Mouse (Mus musculus) hindbrain, embryonic 15.5 days (tissue): ENCODE data around the gene Acp4. TPM values are rescaled to one million over a fixed set of nuclear protein-coding genes. Genes with fewer than 3 reads are reported as not detected.
"Not testable (repeated sequence)": the region's sequence is repeated elsewhere in the genome, so short reads cannot be mapped to it uniquely, and the experiment has no call there.

ENCODE experiments used
- ATAC-seq: fragments of 200-750 bp; cut with Nextera tagmentation; 2 replicates; pipeline ENCODE4 v1.8.0; 2017; ENCODE audit warnings: low read depth, moderate number of reproducible peaks, moderate TSS enrichment; ENCODE audit not compliant: low FRiP score
- H3K27ac ChIP-seq: fragments of 300-500 bp; sonication (generic); replicated peaks from 2 replicates; pipeline ENCODE4 v1.5.1; 2015; ENCODE audit warnings: mild to moderate bottlenecking, inconsistent platforms
- H3K27me3 ChIP-seq: fragments of 300-500 bp; sonication (generic); 2 replicates; pipeline ENCODE4 v1.6.1; 2015; ENCODE audit warnings: control low read depth, inconsistent platforms
- H3K36me3 ChIP-seq: fragments of 300-500 bp; sonication (generic); 2 replicates; pipeline ENCODE4 v1.6.1; 2015; ENCODE audit warnings: control low read depth, inconsistent platforms
- H3K4me1 ChIP-seq: fragments of 300-500 bp; sonication (generic); replicated peaks from 2 replicates; pipeline ENCODE4 v1.6.1; 2015; ENCODE audit warnings: control low read depth, inconsistent platforms
- H3K4me2 ChIP-seq: fragments of 300-500 bp; sonication (generic); 2 replicates; pipeline ENCODE4 v1.6.1; 2015; ENCODE audit warnings: moderate library complexity, mild to moderate bottlenecking, inconsistent platforms
- H3K4me3 ChIP-seq: fragments of 300-500 bp; sonication (generic); 2 replicates; pipeline ENCODE4 v1.5.1; 2015; ENCODE audit warnings: mild to moderate bottlenecking, inconsistent platforms
- H3K9ac ChIP-seq: fragments of 300-500 bp; sonication (generic); 2 replicates; pipeline ENCODE4 v1.6.1; 2015; ENCODE audit warnings: inconsistent platforms
- H3K9me3 ChIP-seq: fragments of 300-500 bp; sonication (generic); 2 replicates; pipeline ENCODE4 v1.6.1; 2016; ENCODE audit warnings: control low read depth, inconsistent platforms
- WGBS: fragments of 180-500 bp; shearing (Covaris S2); methylation state at CpG from one replicate; pipeline ENCODE4 v1.1.7; 2015; 5-methylcytosine and 5-hydroxymethylcytosine counted together
- polyA plus RNA-seq: library from polyadenylated mRNA; unstranded; fragments of >200 nt; fragmentation: Nextera tagmentation; extraction: Ambion mirVana; gene quantifications from 2 replicates; pipeline ENCODE4 v1.2.1, GENCODE M21; 2015

Acp4 gene
- not detected in 2 replicates for polyA plus RNA-seq

- Histone ChIP-seq H3K9ac (no peak within 1 kb of the TSS), H3K27ac (no peak within 1 kb of the TSS), H3K4me3 (no peak within 1 kb of the TSS), H3K27me3 (0 out of 2 replicates have a peak, but pooled peaks cover 4% of the 10 kb centered on the region), H3K36me3 (peaks cover 9% of the 10 kb centered on the region), H3K4me1 (0 out of 2 replicates have a peak, but pooled peaks cover 4% of the 10 kb centered on the region), H3K9me3 (no peaks in the 10 kb centered on the region), H3K4me2 (no peak within 1 kb of the TSS)
- ATAC-seq, result no peak
- 80% methylated on average over 4 of the region's 4 CpGs for WGBS
Measured at GRCm38 (mm10) chr7:44257278-44257677, at the start of gene Acp4. Gene Acp4 (minus strand): TSS chr7:44257378.

- H3K9me3 ChIP-seq, result no peaks in the 10 kb centered on the region
- peak within 1 kb of the TSS; percentile 58; the same call in 1 of the 2 replicates for H3K27ac ChIP-seq
- 64% methylated on average over 6 of the region's 6 CpGs for WGBS
- H3K36me3 ChIP-seq, result no peaks in the 10 kb centered on the region
- H3K27me3 ChIP-seq, result no peaks in the 10 kb centered on the region
- H3K9ac ChIP-seq, result no peak within 1 kb of the TSS
- no peak for ATAC-seq
- peak within 1 kb of the TSS; percentile 69; the same call in 1 of the 2 replicates for H3K4me3 ChIP-seq
- H3K4me1 ChIP-seq, result peaks cover 31% of the 10 kb centered on the region
- H3K4me2 ChIP-seq, result peak within 1 kb of the TSS; percentile 65
Measured at GRCm38 (mm10) chr7:44306516-44307240, 49.5 kb upstream of the Acp4 start, which contains the start of gene Clec11a. Gene Clec11a (minus strand): TSS chr7:44306902.

- peaks cover 21% of the 10 kb centered on the region for H3K4me1 ChIP-seq
- H3K9me3 ChIP-seq, result no peaks in the 10 kb centered on the region
- H3K27me3 ChIP-seq, result no peaks in the 10 kb centered on the region
- peak overlapping the region; percentile 65 for H3K4me2 ChIP-seq
- peak overlapping the region; percentile 69 for H3K4me3 ChIP-seq
- no peaks in the 10 kb centered on the region for H3K36me3 ChIP-seq
- ATAC-seq, result peak; percentile 12; the same call in 1 of the 2 replicates
- peak overlapping the region; percentile 58; the same call in 1 of the 2 replicates for H3K27ac ChIP-seq
- no peak overlapping the region for H3K9ac ChIP-seq
- 10% methylated on average over 16 of the region's 16 CpGs for WGBS
Measured at GRCm38 (mm10) chr7:44305686-44306085, 48.5 kb upstream of the Acp4 start.

DNA sequence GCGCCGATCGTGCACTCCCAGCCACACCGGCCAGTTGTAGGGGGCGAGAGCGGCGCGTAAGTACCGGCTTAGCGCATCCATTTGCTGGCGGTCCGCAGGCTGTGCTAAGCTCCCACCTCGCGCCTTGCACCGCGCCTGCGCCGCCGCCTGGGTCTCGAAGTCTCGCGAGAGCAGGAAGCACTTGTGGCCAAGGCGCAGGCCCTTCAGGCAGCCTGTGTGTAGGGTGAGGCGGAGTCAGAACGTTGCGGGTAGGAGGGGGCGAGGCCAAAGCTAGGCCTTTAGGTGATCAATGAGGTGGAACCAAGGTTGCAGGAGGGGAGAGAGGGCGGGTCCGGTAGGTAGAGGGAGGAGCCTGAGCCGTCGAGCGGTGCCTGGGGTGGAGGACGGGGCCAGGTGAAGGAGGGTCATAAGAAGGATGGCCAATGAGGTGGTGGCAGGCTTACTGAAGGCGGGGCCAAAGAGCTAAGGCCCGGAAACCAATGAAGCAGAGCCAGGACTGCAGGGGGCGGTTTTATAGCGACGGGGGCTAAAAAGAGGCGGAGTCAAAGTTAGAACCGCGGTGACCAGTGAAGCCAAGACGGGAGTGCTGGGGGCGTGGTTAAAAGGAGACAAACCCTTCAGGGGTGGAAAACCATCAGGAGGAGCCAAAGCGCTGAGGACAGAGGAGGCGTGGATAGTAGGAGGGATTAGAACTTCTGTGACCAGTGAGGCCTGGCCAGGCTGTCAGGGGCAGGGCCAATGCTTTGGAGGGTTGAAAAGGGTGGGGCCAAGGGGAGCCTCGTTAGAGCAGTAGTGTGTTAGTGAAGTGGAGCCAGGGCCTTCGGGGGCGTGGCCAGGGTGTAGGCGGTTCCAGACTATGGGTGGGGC lies 47.8 kb upstream of the Acp4 start:
- Histone ChIP-seq H3K27ac (peak overlapping the region; percentile 93), H3K4me3 (peak overlapping the region; percentile 69), H3K9ac (peak overlapping the region; percentile 87), H3K4me1 (peaks cover 17% of the 10 kb centered on the region), H3K27me3 (no peaks in the 10 kb centered on the region), H3K9me3 (no peaks in the 10 kb centered on the region), H3K4me2 (peak overlapping the region; percentile 65), H3K36me3 (no peaks in the 10 kb centered on the region)
- ATAC-seq, result peak; percentile 96
- under 1% methylated on average over 49 of the region's 49 CpGs for WGBS

DNA sequence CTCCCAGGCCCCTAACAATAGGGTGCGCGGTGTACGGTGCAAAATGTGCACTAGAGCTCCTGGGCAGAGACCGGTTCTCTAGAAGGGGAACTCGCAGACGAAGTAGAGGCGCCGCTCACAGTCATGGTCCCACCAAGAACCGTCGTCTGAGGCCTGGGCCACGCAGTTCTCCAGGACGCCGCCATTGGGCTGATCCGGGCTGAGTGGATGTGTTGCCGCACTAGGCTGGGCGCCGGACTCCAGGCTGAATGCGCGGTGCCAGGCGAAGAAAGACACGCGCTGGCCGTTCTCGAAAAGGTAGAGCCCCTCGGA lies 47.2 kb upstream of the Acp4 start:
- Histone ChIP-seq H3K36me3 (no peaks in the 10 kb centered on the region), H3K4me3 (peak overlapping the region; percentile 69), H3K9ac (peak overlapping the region; percentile 87), H3K4me1 (peaks cover 16% of the 10 kb centered on the region), H3K27ac (peak overlapping the region; percentile 93), H3K4me2 (peak overlapping the region; percentile 65), H3K27me3 (no peaks in the 10 kb centered on the region), H3K9me3 (no peaks in the 10 kb centered on the region)
- peak; percentile 23; the same call in 1 of the 2 replicates for ATAC-seq
- under 1% methylated on average over 25 of the region's 25 CpGs for WGBS

DNA sequence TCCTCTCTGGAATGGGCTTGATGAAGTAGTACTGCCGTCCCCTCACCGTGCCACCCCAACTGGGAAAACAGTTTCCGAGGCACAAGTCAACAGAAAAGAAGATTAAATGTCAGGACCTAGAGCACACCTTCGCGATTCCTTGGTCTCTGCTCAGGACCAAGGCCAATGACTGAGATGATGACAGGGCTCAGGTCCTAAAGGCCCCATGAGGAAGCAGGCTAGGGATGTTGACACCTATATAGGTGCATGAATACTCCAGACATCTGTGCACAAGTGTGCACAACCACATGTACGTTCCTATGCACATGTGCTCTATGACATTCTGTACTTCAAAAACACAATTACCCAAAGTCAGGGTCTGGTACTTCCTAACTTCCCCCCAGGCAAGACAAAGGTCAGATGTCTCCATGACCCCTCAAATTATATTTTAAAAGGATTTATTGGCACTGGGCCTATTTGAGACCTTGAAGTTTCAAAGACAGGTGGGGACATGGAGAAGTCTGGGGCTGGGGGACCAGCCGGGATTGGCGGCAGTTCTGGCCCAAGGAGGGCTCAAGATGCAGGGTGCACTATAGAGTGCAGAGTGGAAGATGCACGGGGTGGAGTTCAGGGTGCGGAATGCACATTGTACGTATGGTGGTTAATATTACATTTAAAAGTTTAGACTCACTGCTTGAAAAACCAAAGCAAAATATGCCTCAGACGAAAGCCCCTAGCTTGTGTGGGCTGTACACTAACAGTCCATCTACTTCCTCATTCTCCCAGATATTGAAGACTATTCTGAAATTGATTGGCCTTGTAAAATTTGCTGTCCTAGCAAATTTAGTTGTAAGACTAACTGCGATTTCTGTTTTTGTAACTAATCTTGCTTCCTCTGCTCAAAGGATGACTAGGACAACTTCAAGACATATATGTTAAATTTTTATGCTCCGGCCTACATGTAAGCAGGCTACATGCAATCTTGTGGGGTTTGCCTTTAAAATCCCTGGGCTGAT lies 46.5 kb upstream of the Acp4 start:
- H3K4me1 ChIP-seq, result peaks cover 16% of the 10 kb centered on the region
- peak overlapping the region; percentile 69 for H3K4me3 ChIP-seq
- no peaks in the 10 kb centered on the region for H3K27me3 ChIP-seq
- H3K36me3 ChIP-seq, result no peaks in the 10 kb centered on the region
- H3K4me2 ChIP-seq, result peak overlapping the region; percentile 65
- no peak for ATAC-seq
- peak overlapping the region; percentile 93 for H3K27ac ChIP-seq
- H3K9me3 ChIP-seq, result no peaks in the 10 kb centered on the region
- 87% methylated on average over 14 of the region's 14 CpGs for WGBS
- peak overlapping the region; percentile 87 for H3K9ac ChIP-seq

DNA sequence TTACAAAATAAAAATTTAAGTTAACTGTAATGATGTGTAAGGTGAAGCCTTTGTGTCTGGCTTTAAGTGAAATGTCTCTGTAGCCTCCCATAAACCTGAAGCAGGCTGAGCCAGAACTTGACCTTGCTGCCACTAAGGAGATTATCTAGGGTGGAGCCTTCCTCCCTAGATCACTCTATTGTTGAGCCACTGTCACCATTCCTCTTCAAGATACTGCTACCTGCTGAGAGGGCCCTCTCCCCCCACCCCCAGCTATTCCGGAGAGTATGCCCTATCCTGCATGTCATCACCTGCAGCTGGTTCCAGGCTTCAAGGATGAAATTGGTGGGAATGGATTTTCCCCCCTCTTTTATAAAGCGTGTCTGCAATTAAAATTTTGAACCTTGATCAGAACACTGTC lies 40.3 kb upstream of the Acp4 start:
- H3K9me3 ChIP-seq, H3K27ac ChIP-seq, H3K4me2 ChIP-seq, H3K36me3 ChIP-seq, ATAC-seq, H3K4me3 ChIP-seq, H3K9ac ChIP-seq, H3K4me1 ChIP-seq, H3K27me3 ChIP-seq: not testable (repeated sequence)
- WGBS, result 87% methylated on average over 2 of the region's 2 CpGs

DNA sequence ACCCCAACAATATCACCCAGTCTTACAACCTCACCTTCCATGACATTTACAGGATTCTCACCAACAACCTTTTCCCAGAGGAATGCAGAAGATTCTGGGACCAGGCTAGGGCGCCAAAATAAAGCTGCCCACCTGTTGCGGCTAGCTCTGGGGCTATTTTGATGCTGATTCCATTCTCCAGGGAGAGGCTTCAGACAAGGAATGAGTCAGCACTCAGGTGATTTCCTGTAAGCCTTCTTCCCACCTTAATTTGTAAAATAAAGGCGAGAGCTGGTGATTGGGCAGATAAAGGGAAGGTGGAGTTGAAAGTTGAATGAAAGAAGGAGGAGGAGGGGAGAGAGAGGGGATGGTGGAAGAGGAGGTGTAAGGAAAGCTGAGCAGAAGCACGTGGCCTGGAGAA lies 34.2 kb upstream of the Acp4 start:
- no peak overlapping the region for H3K4me3 ChIP-seq
- H3K9ac ChIP-seq, result no peak overlapping the region
- no peaks in the 10 kb centered on the region for H3K9me3 ChIP-seq
- WGBS, result 54% methylated on average over 4 of the region's 4 CpGs
- ATAC-seq, result no peak
- no peak overlapping the region for H3K4me2 ChIP-seq
- H3K27me3 ChIP-seq, result peaks cover 2% of the 10 kb centered on the region; the same call in 1 of the 2 replicates
- H3K4me1 ChIP-seq, result no peaks in the 10 kb centered on the region
- no peaks in the 10 kb centered on the region for H3K36me3 ChIP-seq
- H3K27ac ChIP-seq, result no peak overlapping the region

DNA sequence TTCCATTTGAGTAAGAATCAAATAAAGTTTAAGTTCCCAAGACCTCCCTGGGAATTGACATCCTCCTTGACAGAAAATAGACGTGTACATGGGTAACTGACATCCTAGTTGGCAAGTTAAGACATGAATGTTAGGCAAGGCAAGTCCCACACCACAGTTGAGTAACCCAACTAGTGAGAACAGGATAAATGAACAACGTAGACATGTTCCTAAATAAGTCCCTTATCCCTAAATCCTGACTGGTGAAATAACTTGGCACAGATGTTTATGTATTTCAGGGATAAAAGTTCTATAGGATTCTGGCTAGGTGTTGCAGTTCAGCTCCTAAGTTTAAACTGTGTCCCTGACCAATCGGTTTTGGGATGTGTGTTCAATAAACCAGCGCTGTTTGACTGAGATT lies 33.8 kb upstream of the Acp4 start:
- Histone ChIP-seq H3K9me3 (no peaks in the 10 kb centered on the region), H3K4me3 (no peak overlapping the region), H3K9ac (no peak overlapping the region), H3K27ac (no peak overlapping the region), H3K4me2 (no peak overlapping the region), H3K36me3 (no peaks in the 10 kb centered on the region), H3K27me3 (peaks cover 2% of the 10 kb centered on the region; the same call in 1 of the 2 replicates), H3K4me1 (no peaks in the 10 kb centered on the region)
- ATAC-seq, result no peak
- 86% methylated on average over 4 of the region's 4 CpGs for WGBS

GRCm38 (mm10) chr7:44287760-44288159 lies 30.6 kb upstream of the Acp4 start:
- ATAC-seq, result no peak
- Histone ChIP-seq H3K36me3 (no peaks in the 10 kb centered on the region), H3K27ac (no peak overlapping the region), H3K9ac (no peak overlapping the region), H3K4me1 (no peaks in the 10 kb centered on the region), H3K4me3 (no peak overlapping the region), H3K9me3 (no peaks in the 10 kb centered on the region), H3K27me3 (peaks cover 2% of the 10 kb centered on the region; the same call in 1 of the 2 replicates), H3K4me2 (no peak overlapping the region)
- WGBS, result 73% methylated on average over 7 of the region's 7 CpGs

DNA sequence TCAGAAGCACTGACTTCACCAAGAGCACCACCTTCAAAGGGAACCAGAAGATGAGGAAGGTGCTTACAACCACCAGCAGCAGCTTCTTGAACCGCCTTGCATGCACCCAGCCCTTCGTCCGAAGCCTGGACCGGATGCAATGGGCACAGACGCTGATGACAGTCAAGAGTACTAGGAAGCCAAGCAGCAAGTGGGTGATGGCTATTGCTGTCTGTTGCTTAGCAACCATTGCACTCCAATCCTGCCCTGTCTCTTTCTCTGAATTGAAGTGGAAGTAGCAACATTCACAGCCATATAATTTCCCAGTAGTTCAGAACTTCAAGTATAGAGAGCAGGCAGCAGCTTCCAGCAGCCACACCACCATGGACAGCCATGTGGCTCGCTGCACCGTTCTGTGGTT lies 24.4 kb upstream of the Acp4 start:
- H3K27me3 ChIP-seq, result no peaks in the 10 kb centered on the region
- no peak overlapping the region; the same call in 1 of the 2 replicates for H3K27ac ChIP-seq
- H3K9me3 ChIP-seq, result no peaks in the 10 kb centered on the region
- H3K4me3 ChIP-seq, result no peak overlapping the region
- no peak overlapping the region for H3K4me2 ChIP-seq
- no peak; the same call in 1 of the 2 replicates for ATAC-seq
- H3K36me3 ChIP-seq, result no peaks in the 10 kb centered on the region
- WGBS, result 62% methylated on average over 7 of the region's 7 CpGs
- 0 out of 2 replicates have a peak, but pooled peaks cover 6% of the 10 kb centered on the region for H3K4me1 ChIP-seq
- no peak overlapping the region for H3K9ac ChIP-seq
